Mouse (Mus musculus): ENCODE measurements at regions not wholly inside any gene's neighbourhood (a gene's known extent, or its start where the extent isn't known, plus 50 kb on each side); places are given as distances from the start of the nearest gene placed in this dataset.

DNA sequence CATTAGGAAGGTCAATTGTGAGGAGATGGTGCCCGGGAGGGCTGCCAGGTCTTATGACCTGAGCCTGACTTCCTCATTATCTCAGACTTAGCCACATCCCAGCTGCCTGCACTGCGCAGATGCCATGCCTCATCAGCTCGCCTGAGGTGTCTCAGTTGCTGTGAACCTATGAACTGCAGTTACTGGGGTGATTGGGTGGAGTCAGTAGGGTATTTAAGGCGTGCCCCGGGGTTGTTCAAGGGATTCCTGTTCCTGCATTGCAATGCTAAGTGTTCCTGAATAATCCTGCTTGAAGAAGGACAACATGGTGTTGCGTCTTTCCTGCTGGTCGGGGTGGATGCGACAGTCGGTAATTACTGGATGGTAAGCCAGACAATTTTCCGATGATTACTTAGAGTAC lies 1089.5 kb upstream of the Pot1a start:
- peak; percentile 50 for DNase-seq (ENCODE audit: low read depth, low spot score)

DNA sequence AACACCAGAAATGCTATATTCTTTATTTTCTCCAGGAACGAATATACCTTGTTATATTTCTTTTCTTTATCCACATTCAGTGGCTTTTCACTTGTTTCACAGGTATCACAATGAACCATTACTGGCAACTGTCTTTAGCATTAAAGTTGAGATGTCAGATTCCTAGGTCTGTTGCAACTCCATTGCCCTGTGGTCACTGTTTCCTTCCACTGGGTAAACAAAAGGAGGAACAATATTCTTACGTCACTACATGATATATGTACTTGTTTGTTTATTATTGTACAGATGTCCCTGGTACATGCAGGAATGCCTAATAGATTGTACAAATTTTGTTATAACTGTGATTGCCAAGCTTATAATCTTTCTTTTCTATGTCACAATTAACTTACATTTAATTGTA lies 1054.8 kb upstream of the Pot1a start:
- DNase-seq (ENCODE audit: low read depth, low spot score) = no peak
